Mouse (Mus musculus) G1E (cell line): ENCODE results near the gene Agk. TPM values are rescaled to one million over a fixed set of nuclear protein-coding genes. Genes with fewer than 3 reads are reported as not detected.

ENCODE experiments used
- ATAC-seq: 2 replicates; pipeline ENCODE4 v1.8.0; 2016; ENCODE audit warnings: mild to moderate bottlenecking; ENCODE audit not compliant: insufficient number of reproducible peaks, poor library complexity, low FRiP score, severe bottlenecking; ENCODE audit errors: extremely low read depth
- DNase-seq: peaks from one replicate; pipeline ENCODE4 v3.0.0; 2012; ENCODE audit warnings: low spot score
- H3K27me3 ChIP-seq: 2 replicates; pipeline ENCODE4 v1.6.1; 2012; ENCODE audit warnings: mild to moderate bottlenecking, low read length, inconsistent platforms; ENCODE audit not compliant: insufficient read depth
- H3K36me3 ChIP-seq: replicated peaks from 2 replicates; pipeline ENCODE3; 2012; ENCODE audit warnings: mild to moderate bottlenecking, inconsistent platforms
- H3K4me1 ChIP-seq: 2 replicates; pipeline ENCODE4 v1.6.1; 2012; ENCODE audit warnings: low read depth, low read length, inconsistent platforms, mixed read lengths; ENCODE audit not compliant: insufficient read depth
- H3K4me3 ChIP-seq: 2 replicates; pipeline ENCODE4 v1.5.1; 2012; ENCODE audit warnings: low read depth, mild to moderate bottlenecking, inconsistent platforms, low read length, moderate library complexity, mixed read lengths
- H3K9me3 ChIP-seq: replicated peaks from 2 replicates; pipeline ENCODE4 v1.6.1; 2012; ENCODE audit warnings: inconsistent platforms
- CTCF ChIP-seq: IDR thresholded peaks from 2 replicates; pipeline ENCODE4 v1.5.1; 2012; ENCODE audit warnings: low read depth, low read length, inconsistent platforms, mixed read lengths
- GATA1 ChIP-seq: IDR thresholded peaks from 2 replicates; pipeline ENCODE4 v1.6.1; 2012; ENCODE audit warnings: borderline replicate concordance, low read length, inconsistent platforms, mixed read lengths
- GATA2 ChIP-seq: IDR thresholded peaks from 2 replicates; pipeline ENCODE4 v1.6.1; 2012; ENCODE audit warnings: low read depth, low read length, inconsistent platforms, borderline replicate concordance
- POLR2AphosphoS5 ChIP-seq: IDR thresholded peaks from 2 replicates; pipeline ENCODE4 v1.6.1; 2012; ENCODE audit warnings: low read depth, low read length, inconsistent platforms; ENCODE audit not compliant: insufficient replicate concordance
- TAL1 ChIP-seq: conservative IDR thresholded peaks from 2 replicates; pipeline ENCODE4 v1.6.1; 2012; ENCODE audit warnings: low read depth, low read length, inconsistent platforms, mixed read lengths
- polyA plus RNA-seq: library from polyadenylated mRNA; stranded (reverse); fragments of >175 nt; gene quantifications from 2 replicates; pipeline ENCODE4 v1.2.3, GENCODE M21; 2012
- total RNA-seq, 2 experiments: library from RNA; stranded (forward) in 1 of 2; stranded (reverse) in 1 of 2; fragments of 200-1000 nt in 1 of 2; fragments of >200 nt in 1 of 2; fragmentation: Nextera tagmentation in 1 of 2; gene quantifications; 2 replicates each; pipeline ENCODE4 v1.2.3; 2014 to 2017

Gene Agk
- total RNA-seq (2014; fragmentation: Nextera tagmentation) (26.2 and 29.3 TPM in 2 replicates), total RNA-seq (2017) (23.2 and 26.8 TPM in 2 replicates), polyA plus RNA-seq (4.6 and 5.8 TPM in 2 replicates)

GRCm38 (mm10) chr6:40324897-40325841 is at the start of gene Agk:
Gene Agk (plus strand): TSS chr6:40325172.
- H3K27me3 ChIP-seq, result peaks cover 4% of the 10 kb centered on the region; the same call in 1 of the 2 replicates
- peak; percentile 80 for ATAC-seq
- DNase-seq, result peak; percentile 43

GRCm38 (mm10) chr6:40300707-40301106 is 24.3 kb upstream of the Agk start:
- H3K27me3 ChIP-seq, result peaks cover 4% of the 10 kb centered on the region
- H3K9me3 ChIP-seq, result no peaks in the 10 kb centered on the region
- no peaks in the 10 kb centered on the region for H3K36me3 ChIP-seq
- no peak for TF ChIP-seq POLR2AphosphoS5
- no peak for TF ChIP-seq CTCF
- no peak for TF ChIP-seq TAL1
- no peak for TF ChIP-seq GATA1
- TF ChIP-seq GATA2, result no peak
- ATAC-seq (no peak), DNase-seq (no peak)
- H3K4me1 ChIP-seq, result no peaks in the 10 kb centered on the region
- no peak overlapping the region for H3K4me3 ChIP-seq

More at GRCm38 (mm10) chr6:40324897-40325841, at the start of gene Agk:
- H3K36me3 ChIP-seq, result peaks cover 13% of the 10 kb centered on the region
- H3K9me3 ChIP-seq, result no peaks in the 10 kb centered on the region
- H3K4me1 ChIP-seq, result peaks cover 12% of the 10 kb centered on the region
- TF ChIP-seq GATA2 (no peak), CTCF (no peak), GATA1 (no peak), POLR2AphosphoS5 (no peak), TAL1 (no peak)
- H3K4me3 ChIP-seq, result peak within 1 kb of the TSS; percentile 93

GRCm38 (mm10) chr6:40303379-40303778 is 21.6 kb upstream of the Agk start:
- Histone ChIP-seq H3K4me1 (no peaks in the 10 kb centered on the region), H3K27me3 (peaks cover 11% of the 10 kb centered on the region), H3K4me3 (no peak overlapping the region), H3K9me3 (no peaks in the 10 kb centered on the region), H3K36me3 (no peaks in the 10 kb centered on the region)
- TF ChIP-seq CTCF (no peak), POLR2AphosphoS5 (no peak), GATA1 (no peak), GATA2 (no peak), TAL1 (no peak)
- no peak for DNase-seq
- ATAC-seq, result no peak

GRCm38 (mm10) chr6:40304972-40305371 is 20.0 kb upstream of the Agk start:
- no peak overlapping the region for H3K4me3 ChIP-seq
- H3K36me3 ChIP-seq, result no peaks in the 10 kb centered on the region
- no peak for DNase-seq
- ATAC-seq, result no peak
- H3K9me3 ChIP-seq, result no peaks in the 10 kb centered on the region
- H3K27me3 ChIP-seq, result peaks cover 11% of the 10 kb centered on the region
- TF ChIP-seq GATA1 (no peak), GATA2 (no peak), TAL1 (no peak), CTCF (no peak), POLR2AphosphoS5 (no peak)
- no peaks in the 10 kb centered on the region for H3K4me1 ChIP-seq

- Histone ChIP-seq H3K9me3 (no peaks in the 10 kb centered on the region), H3K4me1 (peaks cover 12% of the 10 kb centered on the region), H3K36me3 (peaks cover 19% of the 10 kb centered on the region), H3K27me3 (no peaks in the 10 kb centered on the region; the same call in 1 of the 2 replicates), H3K4me3 (peak overlapping the region; percentile 93; the same call in 1 of the 2 replicates)
- DNase-seq (no peak), ATAC-seq (no peak)
- TF ChIP-seq TAL1 (no peak), CTCF (no peak), GATA1 (no peak), POLR2AphosphoS5 (no peak), GATA2 (no peak)
Measured at GRCm38 (mm10) chr6:40326341-40326740, 1.4 kb downstream of the Agk start.

- Histone ChIP-seq H3K4me3 (no peak overlapping the region), H3K36me3 (peaks cover 67% of the 10 kb centered on the region), H3K9me3 (no peaks in the 10 kb centered on the region), H3K4me1 (no peaks in the 10 kb centered on the region), H3K27me3 (no peaks in the 10 kb centered on the region)
- no peak for DNase-seq
- ATAC-seq, result no peak
- TF ChIP-seq CTCF, result no peak
- no peak for TF ChIP-seq POLR2AphosphoS5
- TF ChIP-seq GATA2, result no peak
- TF ChIP-seq GATA1, result no peak
- TF ChIP-seq TAL1, result no peak
Measured at GRCm38 (mm10) chr6:40333497-40333896, 8.5 kb downstream of the Agk start.
